Mouse (Mus musculus) erythroblast, embryonic 14.5 days (primary cell): Measurements from ENCODE around the gene Rprd1b. TPM values are rescaled to one million over a fixed set of nuclear protein-coding genes. Genes with fewer than 3 reads are reported as not detected.
A peak's percentile ranks its signal among the peaks of the same experiment; 100 is the strongest.

ENCODE experiments used
- H3K27me3 ChIP-seq: 2 replicates; pipeline ENCODE4 v1.6.1; 2012; ENCODE audit warnings: inconsistent platforms; ENCODE audit not compliant: control insufficient read depth
- H3K36me3 ChIP-seq: 2 replicates; pipeline ENCODE4 v1.6.1; 2012; ENCODE audit warnings: mild to moderate bottlenecking, inconsistent platforms; ENCODE audit not compliant: control insufficient read depth
- H3K4me1 ChIP-seq: 2 replicates; pipeline ENCODE4 v1.6.1; 2012; ENCODE audit warnings: inconsistent platforms; ENCODE audit not compliant: control insufficient read depth
- H3K4me3 ChIP-seq: replicated peaks from 2 replicates; pipeline ENCODE3; 2012; ENCODE audit warnings: moderate library complexity, mild to moderate bottlenecking, inconsistent platforms
- H3K9me3 ChIP-seq: 2 replicates; pipeline ENCODE4 v1.6.1; 2012; ENCODE audit warnings: low read length, inconsistent platforms, mixed read lengths; ENCODE audit not compliant: control insufficient read depth
- GATA1 ChIP-seq: IDR thresholded peaks from 2 replicates; pipeline ENCODE4 v1.6.1; 2012; ENCODE audit warnings: low read length, inconsistent platforms, mixed read lengths
- TAL1 ChIP-seq: IDR thresholded peaks from 3 replicates; pipeline ENCODE4 v1.6.1; 2012; ENCODE audit warnings: low read length, inconsistent platforms, mixed read lengths
- polyA plus RNA-seq: library from polyadenylated mRNA; stranded (reverse); fragments of >175 nt; gene quantifications from 2 replicates; pipeline ENCODE4 v1.2.3, GENCODE M21; 2012

The Rprd1b gene
- polyA plus RNA-seq, 1 experiment = 2.3 TPM

- TF ChIP-seq GATA1 (no peak), TAL1 (no peak)
- no peaks in the 10 kb centered on the region for H3K27me3 ChIP-seq
- H3K4me1 ChIP-seq = peaks cover 44% of the 10 kb centered on the region
These were observed 125.5 kb downstream of the Rprd1b start for GRCm38 (mm10) chr2:158153728-158154343.

GRCm38 (mm10) chr2:158154641-158155040 is 126.3 kb downstream of the Rprd1b start:
- TF ChIP-seq TAL1 (no peak), GATA1 (no peak)
- no peaks in the 10 kb centered on the region for H3K36me3 ChIP-seq
- peaks cover 45% of the 10 kb centered on the region for H3K4me1 ChIP-seq
- peak overlapping the region; percentile 71 for H3K4me3 ChIP-seq
- no peaks in the 10 kb centered on the region for H3K27me3 ChIP-seq
- H3K9me3 ChIP-seq = peaks cover 4% of the 10 kb centered on the region

More at GRCm38 (mm10) chr2:158153728-158154343, 125.5 kb downstream of the Rprd1b start:
- Histone ChIP-seq H3K9me3 (peaks cover 4% of the 10 kb centered on the region), H3K4me3 (peak overlapping the region; percentile 71), H3K36me3 (no peaks in the 10 kb centered on the region)

GRCm38 (mm10) chr2:158155101-158155500 is 126.8 kb downstream of the Rprd1b start:
- Histone ChIP-seq H3K4me1 (peaks cover 45% of the 10 kb centered on the region), H3K36me3 (no peaks in the 10 kb centered on the region), H3K9me3 (peaks cover 4% of the 10 kb centered on the region), H3K4me3 (no peak overlapping the region), H3K27me3 (no peaks in the 10 kb centered on the region)
- TF ChIP-seq GATA1 = no peak
- no peak for TF ChIP-seq TAL1

- TF ChIP-seq TAL1 = no peak
- no peak for TF ChIP-seq GATA1
- Histone ChIP-seq H3K4me1 (peaks cover 50% of the 10 kb centered on the region), H3K36me3 (no peaks in the 10 kb centered on the region), H3K4me3 (no peak overlapping the region), H3K27me3 (no peaks in the 10 kb centered on the region), H3K9me3 (peaks cover 4% of the 10 kb centered on the region)
These were observed 127.3 kb downstream of the Rprd1b start for GRCm38 (mm10) chr2:158155615-158156014.

- no peaks in the 10 kb centered on the region for H3K36me3 ChIP-seq
- H3K9me3 ChIP-seq = no peaks in the 10 kb centered on the region
- peaks cover 59% of the 10 kb centered on the region for H3K4me1 ChIP-seq
- no peaks in the 10 kb centered on the region for H3K27me3 ChIP-seq
- H3K4me3 ChIP-seq = no peak overlapping the region
- no peak for TF ChIP-seq TAL1
- no peak for TF ChIP-seq GATA1
These were observed 128.2 kb downstream of the Rprd1b start for GRCm38 (mm10) chr2:158156487-158156886.

GRCm38 (mm10) chr2:158157654-158158053 is 129.4 kb downstream of the Rprd1b start:
- TF ChIP-seq GATA1 = no peak
- TF ChIP-seq TAL1 = no peak
- no peaks in the 10 kb centered on the region for H3K27me3 ChIP-seq
- no peak overlapping the region for H3K4me3 ChIP-seq
- no peaks in the 10 kb centered on the region for H3K9me3 ChIP-seq
- no peaks in the 10 kb centered on the region for H3K36me3 ChIP-seq
- H3K4me1 ChIP-seq = peaks cover 47% of the 10 kb centered on the region

GRCm38 (mm10) chr2:158159376-158160235 is 131.3 kb downstream of the Rprd1b start:
- H3K9me3 ChIP-seq = no peaks in the 10 kb centered on the region
- no peak for TF ChIP-seq GATA1
- no peak for TF ChIP-seq TAL1
- H3K4me3 ChIP-seq = peak overlapping the region; percentile 46
- no peaks in the 10 kb centered on the region for H3K36me3 ChIP-seq
- no peaks in the 10 kb centered on the region; the same call in 1 of the 2 replicates for H3K27me3 ChIP-seq
- peaks cover 29% of the 10 kb centered on the region for H3K4me1 ChIP-seq

- H3K4me1 ChIP-seq = peaks cover 25% of the 10 kb centered on the region
These were observed 133.5 kb downstream of the Rprd1b start for GRCm38 (mm10) chr2:158161761-158162160.

GRCm38 (mm10) chr2:158163034-158163433 is 134.7 kb downstream of the Rprd1b start:
- Histone ChIP-seq H3K4me1 (peaks cover 26% of the 10 kb centered on the region), H3K4me3 (no peak overlapping the region), H3K36me3 (no peaks in the 10 kb centered on the region), H3K27me3 (no peaks in the 10 kb centered on the region; the same call in 1 of the 2 replicates), H3K9me3 (no peaks in the 10 kb centered on the region)
- TF ChIP-seq GATA1 (no peak), TAL1 (no peak)

More at GRCm38 (mm10) chr2:158161761-158162160, 133.5 kb downstream of the Rprd1b start:
- Histone ChIP-seq H3K27me3 (no peaks in the 10 kb centered on the region; the same call in 1 of the 2 replicates), H3K9me3 (no peaks in the 10 kb centered on the region), H3K4me3 (no peak overlapping the region), H3K36me3 (no peaks in the 10 kb centered on the region)
- no peak for TF ChIP-seq TAL1
- TF ChIP-seq GATA1 = no peak
